Mouse (Mus musculus) neural tube, embryonic 11.5 days (tissue): ENCODE results near the gene Tmem200a. TPM values are rescaled to one million over a fixed set of nuclear protein-coding genes. Genes with fewer than 3 reads are reported as not detected.

ENCODE experiments used
- ATAC-seq: fragments of 200-750 bp; cut with Nextera tagmentation; 2 replicates; pipeline ENCODE4 v1.8.0; 2017; ENCODE audit warnings: moderate number of reproducible peaks, mild to moderate bottlenecking, moderate TSS enrichment, moderate library complexity; ENCODE audit not compliant: insufficient read depth, low FRiP score, low TSS enrichment
- DNase-seq: peaks from one replicate; pipeline ENCODE4 v3.0.0-alpha.2; 2015; ENCODE audit warnings: low spot score
- H3K27ac ChIP-seq: fragments of 300-500 bp; sonication (generic); 2 replicates; pipeline ENCODE4 v1.5.1; 2014; ENCODE audit warnings: low read depth, mild to moderate bottlenecking, low read length
- H3K27me3 ChIP-seq: fragments of 300-500 bp; sonication (generic); 2 replicates; pipeline ENCODE4 v1.6.1; 2014; ENCODE audit warnings: mild to moderate bottlenecking, low read length, mixed read lengths; ENCODE audit not compliant: control insufficient read depth, insufficient read depth
- H3K36me3 ChIP-seq: fragments of 300-500 bp; sonication (generic); 2 replicates; pipeline ENCODE4 v1.6.1; 2014; ENCODE audit warnings: mild to moderate bottlenecking, low read length, moderate library complexity, mixed read lengths; ENCODE audit not compliant: control insufficient read depth, insufficient read depth
- H3K4me1 ChIP-seq: fragments of 300-500 bp; sonication (generic); 2 replicates; pipeline ENCODE4 v1.6.1; 2014; ENCODE audit warnings: low read length, mixed read lengths; ENCODE audit not compliant: control insufficient read depth, insufficient read depth
- H3K4me2 ChIP-seq: fragments of 300-500 bp; sonication (generic); 2 replicates; pipeline ENCODE4 v1.6.1; 2014; ENCODE audit warnings: low read depth, mild to moderate bottlenecking, moderate library complexity
- H3K4me3 ChIP-seq: fragments of 300-500 bp; sonication (generic); 2 replicates; pipeline ENCODE4 v1.5.1; 2014; ENCODE audit warnings: low read depth, low read length
- H3K9ac ChIP-seq: fragments of 300-500 bp; sonication (generic); 2 replicates; pipeline ENCODE4 v1.6.1; 2014; ENCODE audit warnings: mild to moderate bottlenecking, low read length
- H3K9me3 ChIP-seq: fragments of 300-500 bp; sonication (generic); 2 replicates; pipeline ENCODE4 v1.6.1; 2016; ENCODE audit warnings: low read length; ENCODE audit not compliant: control insufficient read depth
- WGBS: fragments of 180-500 bp; shearing (Covaris S2); extraction: QIAGEN DNeasy Blood & Tissue Kit; methylation state at CpG from one replicate; pipeline ENCODE4 v1.1.7; 2014; 5-methylcytosine and 5-hydroxymethylcytosine counted together
- polyA plus RNA-seq: library from polyadenylated mRNA; unstranded; fragments of >200 nt; fragmentation: Nextera tagmentation; extraction: Ambion mirVana; gene quantifications from 2 replicates; pipeline ENCODE4 v1.2.1, GENCODE M21; 2014

Gene Tmem200a
- polyA plus RNA-seq, 1 experiment from 2014 or later, result 15.0 TPM

- no peak overlapping the region for H3K9ac ChIP-seq
- no peak overlapping the region for H3K27ac ChIP-seq
- no peaks in the 10 kb centered on the region for H3K27me3 ChIP-seq
- H3K9me3 ChIP-seq, result no peaks in the 10 kb centered on the region
- DNase-seq (no peak), ATAC-seq (no peak)
- H3K4me1 ChIP-seq, result no peaks in the 10 kb centered on the region
- WGBS, result 90% methylated on average over 9 of the region's 9 CpGs
- no peaks in the 10 kb centered on the region for H3K36me3 ChIP-seq
- no peak overlapping the region for H3K4me3 ChIP-seq
- H3K4me2 ChIP-seq, result no peak overlapping the region; the same call in 1 of the 2 replicates
Observed at GRCm38 (mm10) chr10:26076949-26077348, 1.9 kb downstream of the Tmem200a start.

DNA sequence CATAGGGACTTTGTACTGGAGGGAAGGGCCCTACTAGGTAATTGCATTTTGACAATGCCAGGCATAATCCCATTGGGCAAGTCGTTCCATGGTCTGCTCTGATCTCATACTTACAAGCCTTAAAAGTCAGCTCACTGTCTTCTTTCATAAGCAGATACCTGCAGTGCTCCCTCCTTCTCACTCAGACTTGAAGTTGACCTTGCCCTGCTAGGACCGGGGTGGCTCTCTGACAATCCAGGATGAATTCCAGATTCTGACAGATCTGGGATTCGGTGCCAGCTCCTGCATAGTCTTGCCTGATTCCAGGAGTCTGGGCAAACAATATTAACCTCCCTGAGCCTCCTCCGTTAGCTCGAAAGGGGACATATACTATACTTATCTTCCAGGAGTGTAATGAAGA, 6.9 kb downstream of the Tmem200a start:
- 86% methylated on average over 5 of the region's 5 CpGs for WGBS
- no peaks in the 10 kb centered on the region for H3K27me3 ChIP-seq
- DNase-seq, result no peak
- no peak for ATAC-seq
- H3K9me3 ChIP-seq, result no peaks in the 10 kb centered on the region
- H3K9ac ChIP-seq, result no peak overlapping the region
- no peak overlapping the region for H3K4me3 ChIP-seq
- no peak overlapping the region for H3K27ac ChIP-seq
- H3K4me2 ChIP-seq, result no peak overlapping the region
- H3K36me3 ChIP-seq, result no peaks in the 10 kb centered on the region
- no peaks in the 10 kb centered on the region for H3K4me1 ChIP-seq

DNA sequence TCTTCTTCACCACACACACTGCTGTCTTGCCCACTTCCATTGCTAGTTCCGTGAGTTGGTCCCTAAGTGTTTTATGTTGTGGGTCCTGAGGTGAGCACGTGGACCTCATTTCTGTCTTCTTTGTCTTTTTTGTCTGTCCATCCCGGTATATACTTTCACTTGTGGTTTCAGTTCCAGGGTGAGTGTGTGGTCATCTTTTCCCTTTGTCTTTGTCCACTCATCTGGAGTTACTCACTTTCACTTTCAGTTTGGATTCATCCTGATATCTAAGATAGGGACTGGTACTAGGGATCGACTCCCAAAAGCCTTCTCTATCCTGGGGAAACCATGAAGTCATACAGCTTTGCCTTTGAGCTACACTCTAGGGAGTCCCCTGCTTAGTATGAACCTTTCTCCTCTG, 15.8 kb downstream of the Tmem200a start:
- ATAC-seq (no peak), DNase-seq (no peak)
- Histone ChIP-seq H3K4me3 (no peak overlapping the region), H3K27me3 (no peaks in the 10 kb centered on the region), H3K36me3 (no peaks in the 10 kb centered on the region), H3K9me3 (no peaks in the 10 kb centered on the region), H3K4me1 (no peaks in the 10 kb centered on the region), H3K9ac (no peak overlapping the region), H3K27ac (no peak overlapping the region), H3K4me2 (no peak overlapping the region)
- 95% methylated on average over 4 of the region's 4 CpGs for WGBS

DNA sequence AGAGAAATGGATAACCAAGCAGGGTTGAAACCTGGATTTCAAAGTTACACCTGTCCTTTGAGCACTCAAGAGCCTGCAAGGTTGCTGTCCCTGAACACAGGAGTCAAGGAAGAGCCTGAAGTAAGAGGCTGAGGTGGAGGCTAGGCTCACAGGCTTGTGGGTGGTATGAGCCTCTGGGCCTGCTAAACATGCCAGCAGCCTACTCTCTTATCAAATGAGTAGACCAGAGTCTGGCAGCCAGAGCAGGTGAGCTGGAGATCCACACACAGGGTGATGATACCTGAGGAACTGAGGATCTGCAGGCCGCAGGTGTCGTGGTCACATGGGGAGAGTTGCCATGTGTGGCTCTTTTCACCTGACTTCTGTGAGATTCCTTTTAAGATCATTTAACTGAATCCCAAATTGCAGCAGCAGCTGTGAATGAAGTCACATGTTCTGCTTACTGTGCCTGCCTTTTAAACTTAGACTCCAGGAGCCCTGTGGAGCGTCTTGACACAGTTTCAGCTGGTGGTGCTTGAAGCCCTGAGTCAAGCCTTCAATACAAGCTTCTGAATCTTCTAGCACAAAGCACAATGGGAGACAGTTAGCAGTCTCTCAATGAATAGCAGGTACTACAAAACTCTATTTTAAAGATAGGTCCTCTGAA, 19.1 kb downstream of the Tmem200a start:
- DNase-seq (no peak), ATAC-seq (no peak)
- H3K9me3 ChIP-seq, result no peaks in the 10 kb centered on the region
- WGBS, result 89% methylated on average over 3 of the region's 3 CpGs
- H3K27ac ChIP-seq, result no peak overlapping the region
- H3K27me3 ChIP-seq, result no peaks in the 10 kb centered on the region
- H3K4me2 ChIP-seq, result no peak overlapping the region
- no peaks in the 10 kb centered on the region for H3K4me1 ChIP-seq
- H3K9ac ChIP-seq, result no peak overlapping the region
- no peak overlapping the region for H3K4me3 ChIP-seq
- H3K36me3 ChIP-seq, result no peaks in the 10 kb centered on the region

DNA sequence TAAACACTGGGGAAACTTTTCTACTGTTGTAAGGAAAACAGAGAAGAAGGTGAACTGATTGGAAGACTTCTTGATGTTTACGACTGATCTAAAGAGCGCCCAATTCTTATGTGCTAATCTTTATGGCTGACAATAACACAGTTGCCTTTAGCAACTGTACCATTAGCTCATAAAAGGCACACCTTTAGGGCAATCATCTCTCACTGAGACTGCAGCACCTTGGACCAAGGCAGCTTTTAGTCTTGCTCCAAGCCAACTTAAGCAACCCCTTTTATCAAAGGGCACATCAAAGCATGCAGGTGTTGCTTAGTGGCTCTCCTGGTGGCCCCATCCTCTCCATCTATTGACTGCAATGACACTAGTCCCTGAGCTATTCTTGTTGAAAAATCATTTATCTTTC, 27.7 kb downstream of the Tmem200a start:
- H3K27me3 ChIP-seq, result no peaks in the 10 kb centered on the region
- H3K4me2 ChIP-seq, result no peak overlapping the region
- ATAC-seq, result no peak
- whole genome bisulfite sequencing, result 86% methylated on average over 2 of the region's 2 CpGs
- no peaks in the 10 kb centered on the region for H3K9me3 ChIP-seq
- DNase-seq, result no peak
- no peaks in the 10 kb centered on the region for H3K36me3 ChIP-seq
- no peak overlapping the region for H3K9ac ChIP-seq
- no peak overlapping the region for H3K27ac ChIP-seq
- no peak overlapping the region for H3K4me3 ChIP-seq
- no peaks in the 10 kb centered on the region for H3K4me1 ChIP-seq

DNA sequence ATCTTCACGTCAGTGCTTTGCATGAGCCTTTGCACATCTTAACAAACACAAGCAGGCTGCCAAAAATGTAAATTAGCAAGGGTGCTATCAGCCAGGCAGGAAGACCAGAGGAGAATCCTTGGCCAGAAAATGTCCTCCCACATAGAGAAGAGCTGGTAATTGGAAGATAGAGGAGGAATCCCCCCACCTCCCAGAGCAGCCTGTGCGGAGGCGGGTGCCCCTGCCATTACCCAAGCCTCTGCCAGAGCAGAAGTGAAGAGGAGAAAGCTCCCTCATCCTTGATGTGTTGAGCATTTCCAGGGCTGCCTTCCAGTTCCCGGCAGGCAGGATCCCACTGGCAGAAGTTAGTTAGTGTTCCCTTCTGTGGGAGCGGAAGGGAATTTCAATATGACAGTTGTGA, 43.9 kb downstream of the Tmem200a start:
- no peak for ATAC-seq
- H3K36me3 ChIP-seq, result no peaks in the 10 kb centered on the region
- H3K27ac ChIP-seq, result no peak overlapping the region
- no peak for DNase-seq
- H3K27me3 ChIP-seq, result no peaks in the 10 kb centered on the region
- no peak overlapping the region for H3K9ac ChIP-seq
- no peak overlapping the region for H3K4me3 ChIP-seq
- WGBS, result 85% methylated on average over 5 of the region's 5 CpGs
- H3K4me2 ChIP-seq, result no peak overlapping the region
- H3K9me3 ChIP-seq, result no peaks in the 10 kb centered on the region
- H3K4me1 ChIP-seq, result no peaks in the 10 kb centered on the region

DNA sequence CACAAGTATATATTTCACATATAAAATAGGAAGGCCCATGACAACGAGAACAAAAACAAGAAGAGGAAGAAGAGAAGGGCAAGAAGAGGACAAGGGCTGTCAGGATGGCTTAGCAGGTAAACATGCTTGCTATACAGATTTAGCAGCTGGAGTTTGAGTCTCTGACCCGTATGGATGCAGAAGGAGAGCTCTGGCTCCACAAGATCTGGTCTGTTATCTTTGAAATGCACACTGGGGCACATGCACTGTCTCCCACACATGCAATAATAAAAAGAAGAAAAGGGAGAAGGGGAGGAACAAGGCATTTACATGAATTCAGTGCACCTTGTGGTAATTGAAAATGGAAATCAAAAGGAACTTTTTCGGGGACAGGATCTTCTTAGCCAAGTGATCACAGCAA, 60.1 kb downstream of the Tmem200a start:
- no peak for DNase-seq
- no peaks in the 10 kb centered on the region for H3K9me3 ChIP-seq
- no peak overlapping the region for H3K4me2 ChIP-seq
- no peak overlapping the region for H3K27ac ChIP-seq
- 84% methylated on average over 3 of the region's 3 CpGs for WGBS
- no peaks in the 10 kb centered on the region for H3K4me1 ChIP-seq
- no peak for ATAC-seq
- H3K27me3 ChIP-seq, result no peaks in the 10 kb centered on the region
- no peak overlapping the region for H3K9ac ChIP-seq
- H3K4me3 ChIP-seq, result no peak overlapping the region
- no peaks in the 10 kb centered on the region for H3K36me3 ChIP-seq

DNA sequence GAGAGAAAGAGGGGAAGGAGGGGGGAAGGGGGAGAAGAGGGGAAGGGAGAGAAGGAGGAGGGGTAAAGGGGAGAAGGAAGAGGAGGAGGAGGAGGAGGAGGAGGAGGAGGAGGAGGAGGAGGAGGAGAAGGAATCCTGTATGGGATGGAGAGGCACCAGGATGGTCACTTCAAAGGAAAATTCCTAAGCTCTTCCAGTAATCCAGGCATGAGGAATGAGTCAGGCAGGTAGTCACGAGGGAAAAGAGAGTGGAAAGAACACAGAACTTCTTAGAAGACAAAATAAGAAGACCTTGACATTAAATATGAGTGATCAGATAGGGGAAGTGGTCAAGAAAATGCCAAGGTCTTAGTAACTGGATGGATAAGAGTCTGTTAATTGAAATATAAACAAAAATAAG, 64.6 kb downstream of the Tmem200a start:
- H3K9ac ChIP-seq, result no peak overlapping the region

GRCm38 (mm10) chr10:26008948-26009347, 69.9 kb downstream of the Tmem200a start:
- no peak for DNase-seq
- no peak for ATAC-seq
- Histone ChIP-seq H3K4me2 (no peak overlapping the region), H3K9ac (no peak overlapping the region), H3K4me3 (no peak overlapping the region), H3K27ac (no peak overlapping the region), H3K9me3 (no peaks in the 10 kb centered on the region), H3K36me3 (no peaks in the 10 kb centered on the region), H3K4me1 (no peaks in the 10 kb centered on the region), H3K27me3 (no peaks in the 10 kb centered on the region)
- WGBS, result 77% methylated on average over 5 of the region's 5 CpGs

More for the DNA sequence above, 64.6 kb downstream of the Tmem200a start:
- ATAC-seq (no peak), DNase-seq (no peak)
- Histone ChIP-seq H3K27ac (no peak overlapping the region), H3K9me3 (no peaks in the 10 kb centered on the region), H3K4me2 (no peak overlapping the region), H3K4me1 (no peaks in the 10 kb centered on the region), H3K4me3 (no peak overlapping the region), H3K36me3 (no peaks in the 10 kb centered on the region), H3K27me3 (no peaks in the 10 kb centered on the region)
- WGBS, result 61% methylated on average over 1 of the region's 1 CpGs
